Mouse (Mus musculus) retina, postnatal 1 day (tissue): ENCODE data around the gene Bahcc1.

ENCODE experiments used
- DNase-seq: peaks from one replicate; pipeline ENCODE4 v3.0.0-alpha.2; 2012

Gene Bahcc1

GRCm38 (mm10) chr11:120303559-120304349 is 71.0 kb downstream of the Bahcc1 start:
- no peak for DNase-seq

- no peak for DNase-seq
Observed at GRCm38 (mm10) chr11:120304350-120304694, 71.6 kb downstream of the Bahcc1 start.

DNA sequence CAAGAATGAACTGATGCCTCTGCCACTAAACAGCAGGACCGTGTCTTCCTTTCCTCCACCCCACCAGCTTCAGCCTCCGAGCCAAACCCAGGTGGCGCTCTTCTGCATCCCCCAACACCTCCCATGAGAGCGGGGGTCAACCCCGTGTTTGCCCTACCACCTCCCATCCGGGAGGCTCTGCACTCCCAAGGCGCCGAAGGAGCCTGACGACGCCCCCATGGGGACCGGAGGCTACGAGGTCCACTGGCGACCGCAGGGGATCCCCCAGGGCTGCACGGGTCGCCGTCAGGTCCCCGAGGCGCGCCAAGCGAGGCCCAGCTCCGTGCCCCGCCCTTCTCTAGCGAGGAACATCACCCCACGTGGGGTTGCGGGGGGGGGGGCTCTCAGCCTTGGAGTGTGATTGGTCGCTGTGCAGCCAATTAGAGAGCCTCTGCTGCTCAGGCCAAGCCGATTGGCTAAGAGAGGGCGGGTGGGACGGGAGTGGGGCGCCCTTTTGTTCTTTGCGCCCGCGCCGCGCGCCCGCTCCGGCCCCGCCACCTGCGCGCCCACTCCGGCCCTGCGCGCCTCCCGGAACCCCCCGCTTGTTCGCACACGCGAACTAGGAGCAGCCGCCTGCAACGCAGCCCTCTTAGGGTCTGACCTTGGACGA is 72.3 kb downstream of the Bahcc1 start:
- DNase-seq: peak; percentile 99

DNA sequence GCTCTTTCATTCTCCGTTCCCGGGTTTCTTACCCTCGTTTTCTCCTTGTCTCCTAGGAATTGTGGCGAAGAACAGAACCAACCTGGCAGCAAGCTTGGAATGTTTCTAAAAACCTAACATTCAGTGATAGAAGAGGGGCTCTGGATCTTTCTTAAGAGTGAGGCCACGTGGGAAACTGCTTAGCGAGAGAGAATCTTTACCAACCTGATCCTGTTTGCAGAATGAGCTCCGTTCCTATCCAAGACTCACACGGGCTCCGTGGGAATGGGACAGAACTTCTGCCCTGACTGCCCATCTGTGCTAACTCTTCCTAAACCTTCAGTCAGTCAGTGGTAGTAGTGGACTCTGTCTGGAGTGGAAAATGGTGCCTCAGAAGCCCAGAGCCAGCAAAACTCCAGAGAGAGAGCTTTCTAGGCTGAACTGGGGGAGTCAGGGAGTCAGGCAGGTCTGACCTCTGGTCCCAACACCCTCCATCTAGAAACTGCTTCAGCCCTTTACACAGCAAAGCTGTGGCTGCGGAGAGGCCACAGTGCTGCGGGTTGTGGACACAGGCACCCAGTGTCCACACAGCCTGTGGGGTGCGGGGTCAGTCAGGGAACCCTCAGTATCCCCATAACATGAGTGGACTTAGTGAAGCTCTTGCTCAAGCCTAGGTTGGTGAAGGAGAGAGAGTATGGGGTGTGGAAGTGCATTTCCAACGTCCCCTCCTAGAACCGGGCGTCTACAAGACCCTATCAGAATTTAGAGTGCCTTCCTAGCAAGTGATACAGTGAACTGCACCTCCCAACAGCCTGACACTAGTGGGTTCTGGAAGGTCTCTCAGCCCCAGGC is 73.0 kb downstream of the Bahcc1 start:
- DNase-seq: no peak

GRCm38 (mm10) chr11:120306366-120307131 is 73.8 kb downstream of the Bahcc1 start:
- no peak for DNase-seq

GRCm38 (mm10) chr11:120307132-120307413 is 74.3 kb downstream of the Bahcc1 start:
- DNase-seq: no peak

DNA sequence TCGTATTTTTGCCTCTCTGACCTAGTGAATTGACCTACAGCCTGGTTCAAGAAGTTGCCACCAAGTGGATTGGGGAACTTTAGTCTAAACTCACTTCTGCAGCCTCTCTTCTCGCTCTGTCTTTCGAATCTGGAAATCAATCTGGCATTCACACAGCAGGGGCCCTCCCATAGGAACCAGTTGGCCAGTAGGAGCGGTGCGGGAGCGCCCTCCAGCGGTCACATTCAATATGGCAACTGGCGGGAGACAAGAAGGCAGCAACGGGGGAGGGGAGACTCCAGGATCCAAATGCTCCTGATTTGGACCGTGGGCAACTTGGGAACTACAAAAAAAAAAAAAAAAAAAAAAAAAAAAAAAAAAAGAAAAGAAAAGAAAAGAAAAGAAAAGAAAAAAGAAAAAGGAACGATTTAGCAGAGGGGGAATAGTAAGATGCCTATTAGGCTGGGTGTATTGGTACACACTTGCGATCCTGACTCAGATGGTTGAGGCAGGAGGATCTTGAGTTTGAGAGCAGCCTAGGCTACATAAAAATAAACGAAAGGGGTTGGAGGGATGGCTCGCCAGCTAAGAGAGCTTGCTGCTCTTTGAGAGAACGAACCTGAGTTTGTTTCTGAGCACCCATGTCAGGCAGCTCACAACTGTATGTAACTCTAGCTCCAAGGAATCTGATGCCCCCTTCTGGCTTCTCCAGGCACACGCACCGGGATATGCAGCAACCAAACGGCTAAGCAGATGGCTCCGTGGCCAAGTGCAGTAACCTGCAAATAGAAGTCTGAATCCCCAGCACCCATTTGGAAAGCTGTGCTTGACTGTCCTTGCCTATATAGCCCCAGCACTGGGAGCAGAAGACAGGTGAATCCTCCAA is 75.1 kb downstream of the Bahcc1 start:
- peak; percentile 94 for DNase-seq

DNA sequence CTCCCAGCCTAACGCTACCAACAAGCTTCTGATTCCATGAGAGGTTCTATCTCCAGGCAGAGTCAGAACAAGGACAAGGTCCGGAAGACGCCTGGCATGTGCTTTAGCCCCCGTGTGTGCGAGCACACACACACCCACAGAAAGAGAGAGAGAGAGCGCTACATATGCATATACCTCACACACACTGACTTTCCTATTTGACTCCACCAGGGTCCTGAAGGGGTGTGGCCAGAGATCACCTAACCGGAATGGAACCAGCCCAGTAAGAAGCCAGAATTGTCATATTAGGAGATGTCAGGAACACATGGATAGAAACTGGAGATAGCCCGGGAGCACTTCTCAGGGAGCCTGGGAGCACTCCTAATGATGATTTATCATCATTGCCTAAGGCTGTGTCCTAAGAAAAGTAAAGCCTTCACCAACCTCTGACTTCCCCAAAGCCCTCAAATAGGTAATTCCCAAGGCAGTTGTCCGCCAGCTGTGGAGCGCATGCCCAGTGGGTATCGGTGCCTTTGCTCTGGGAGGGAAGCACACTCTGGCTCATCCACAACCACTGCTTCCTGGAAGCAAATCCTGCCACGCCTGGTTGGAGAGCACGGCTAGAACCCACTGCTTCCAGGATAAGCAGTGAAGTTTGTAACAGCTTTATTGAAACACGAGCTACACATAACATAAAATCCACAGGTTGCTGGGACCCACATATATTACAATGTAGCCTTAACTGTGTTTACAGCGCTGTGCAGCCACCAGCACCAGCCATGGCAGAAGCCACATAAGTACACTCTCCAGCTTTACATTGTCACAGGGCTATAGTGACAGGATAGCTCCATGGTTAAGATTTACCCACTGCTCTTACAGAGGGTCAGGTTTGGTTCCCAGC is 75.9 kb downstream of the Bahcc1 start:
- DNase-seq: no peak

- peak; percentile 99 for DNase-seq
Observed at GRCm38 (mm10) chr11:120310813-120311312, 78.1 kb downstream of the Bahcc1 start.

DNA sequence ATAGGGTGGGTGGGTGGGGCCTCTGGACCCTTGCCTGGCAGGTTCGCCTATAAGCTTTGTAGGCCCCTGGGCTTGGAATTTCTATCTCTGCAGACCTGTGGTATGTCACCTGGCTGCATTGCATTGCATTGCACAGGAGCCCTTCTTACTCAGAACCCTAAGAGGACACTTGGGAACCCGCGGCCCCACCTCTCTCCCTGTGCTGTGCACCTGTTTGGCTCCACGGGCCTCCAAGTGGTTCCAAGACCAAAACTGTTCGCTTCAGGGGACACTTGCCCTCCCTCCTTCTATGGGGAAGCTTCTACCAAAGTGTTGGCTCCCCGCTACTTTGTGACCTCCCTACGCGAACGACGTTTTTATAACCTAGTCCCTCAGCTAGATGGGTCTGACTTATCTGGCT is 78.8 kb downstream of the Bahcc1 start:
- DNase-seq: no peak

- DNase-seq: no peak
Observed at GRCm38 (mm10) chr11:120312069-120312468, 79.3 kb downstream of the Bahcc1 start.

GRCm38 (mm10) chr11:120313906-120314685 is 81.3 kb downstream of the Bahcc1 start:
- no peak for DNase-seq

- DNase-seq: no peak
Observed at GRCm38 (mm10) chr11:120314721-120315415, 82.1 kb downstream of the Bahcc1 start.

DNA sequence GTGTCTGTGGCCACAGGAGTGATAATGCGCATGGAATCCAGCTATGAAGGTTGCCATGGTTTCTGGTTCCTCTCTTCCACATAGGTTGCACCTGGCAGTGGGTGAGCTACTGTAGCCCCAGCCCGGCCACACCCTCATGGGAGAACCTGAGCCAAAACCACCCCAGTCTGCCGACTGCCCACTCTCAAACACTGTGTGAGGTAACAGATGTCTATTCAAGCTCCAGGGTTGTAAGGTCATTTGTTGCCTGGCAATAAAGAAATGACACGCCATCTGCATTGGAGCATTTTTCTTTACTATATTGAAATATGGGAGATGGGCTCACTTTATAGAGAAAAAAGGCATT is 82.6 kb downstream of the Bahcc1 start:
- DNase-seq: no peak

DNA sequence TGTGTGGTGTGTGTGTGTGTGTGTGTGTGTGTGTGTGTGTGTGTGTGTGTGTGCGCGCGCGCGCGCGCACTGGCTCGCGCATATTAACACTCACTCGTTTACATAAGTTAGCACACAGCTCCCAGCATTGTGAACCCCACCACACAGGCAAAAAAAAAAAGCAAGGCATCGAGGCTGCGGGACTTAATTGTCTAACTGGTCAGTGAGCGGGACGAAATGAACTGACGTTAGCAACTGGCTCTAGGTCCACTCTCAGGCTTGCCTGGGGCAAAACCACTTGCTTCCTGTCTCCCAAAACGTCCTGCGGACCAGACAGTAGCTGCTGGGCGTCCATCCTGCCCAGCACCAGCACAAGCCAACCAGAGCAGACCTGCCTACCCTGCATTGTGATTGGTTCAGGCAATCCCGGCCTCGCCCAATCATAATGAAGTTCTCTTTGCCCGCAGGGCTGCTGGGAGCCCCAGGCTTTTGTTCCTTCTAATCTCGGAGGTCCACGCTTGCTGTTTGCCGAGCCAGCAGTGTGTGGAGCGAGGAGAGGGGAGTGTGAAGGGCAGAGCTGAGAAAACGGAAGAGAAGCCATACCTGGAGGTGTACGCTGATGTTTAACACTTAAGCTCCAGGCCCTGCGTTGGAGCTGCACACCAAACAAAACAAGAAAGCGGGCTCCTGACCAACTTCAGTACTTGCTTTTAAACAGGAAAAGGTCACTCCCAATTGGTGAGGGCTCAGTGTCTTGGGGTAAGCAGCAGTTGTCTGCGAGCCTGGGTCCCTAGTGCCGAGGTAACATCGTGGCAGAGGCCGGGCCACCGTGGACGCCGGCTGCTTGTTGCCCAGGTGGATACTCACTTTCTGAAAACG is 83.3 kb downstream of the Bahcc1 start:
- DNase-seq: peak; percentile 98

DNA sequence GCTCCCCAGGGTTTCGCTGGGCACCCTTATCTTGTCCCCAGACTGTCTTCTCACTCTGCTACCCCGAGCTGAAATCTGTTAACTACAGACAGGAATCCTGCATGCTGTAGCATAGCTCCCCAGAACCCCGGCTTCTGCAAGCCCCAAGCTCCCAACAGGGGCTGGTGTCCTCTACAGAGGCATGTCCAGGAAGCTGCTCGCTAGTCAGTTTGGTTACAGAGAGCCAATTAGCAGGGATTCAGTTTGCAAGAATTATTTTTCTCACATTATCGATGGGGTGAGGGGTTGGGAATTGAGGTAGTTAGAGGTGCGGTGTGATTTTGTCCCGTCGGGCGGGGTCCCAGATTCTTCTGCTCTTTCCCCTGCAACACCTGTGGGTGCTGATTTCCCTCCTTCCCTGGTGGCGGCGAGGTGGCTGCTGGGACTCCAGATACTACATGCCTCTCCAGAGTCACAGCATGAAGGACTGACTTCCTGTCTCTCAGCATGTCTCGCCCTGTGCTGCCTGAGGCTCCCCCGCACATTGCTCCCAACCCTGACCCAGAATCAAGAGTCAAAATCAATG is 84.0 kb downstream of the Bahcc1 start:
- DNase-seq: no peak

DNA sequence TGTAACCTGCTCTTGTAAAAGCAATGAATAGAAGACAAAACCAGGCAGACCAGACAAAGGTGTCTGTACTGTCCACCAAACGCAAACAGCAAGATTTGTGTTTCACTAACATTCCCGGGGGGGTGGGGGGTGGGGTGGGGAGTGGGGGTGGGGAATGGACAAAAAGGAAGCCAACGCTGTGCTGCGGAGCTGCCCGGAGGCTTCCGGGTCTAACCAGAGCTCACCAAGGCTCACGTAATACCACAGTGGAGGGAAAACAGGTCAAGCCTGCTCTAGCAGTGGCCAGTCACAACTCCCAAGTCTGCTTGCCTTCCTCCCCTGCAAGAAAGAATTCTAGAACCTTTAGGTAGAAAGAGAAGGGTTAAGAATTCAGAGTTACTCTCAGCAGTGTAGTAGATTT is 84.7 kb downstream of the Bahcc1 start:
- DNase-seq: no peak

DNA sequence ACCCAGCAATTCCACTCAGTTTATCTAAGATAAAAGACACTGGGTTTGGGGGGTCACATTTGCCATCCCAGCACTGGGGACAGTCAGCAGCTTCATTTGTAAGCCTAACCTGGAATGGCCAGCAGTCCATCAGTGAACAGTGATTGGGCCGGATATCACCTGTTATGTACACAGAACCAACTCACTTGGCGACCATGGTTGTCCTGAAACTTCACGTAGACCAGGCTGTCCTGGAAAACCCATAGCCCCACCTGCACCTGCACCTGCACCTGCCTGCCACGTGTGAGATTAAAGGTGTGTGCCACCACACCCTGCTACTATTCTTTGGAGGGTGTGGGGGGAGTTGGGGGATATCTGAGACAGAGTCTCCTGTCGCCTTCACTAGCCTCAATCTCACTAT is 86.6 kb downstream of the Bahcc1 start:
- DNase-seq: no peak
